Mouse (Mus musculus): Measurements from ENCODE around the gene Lrriq4. TPM values are rescaled to one million over a fixed set of nuclear protein-coding genes. Genes with fewer than 3 reads are reported as not detected.

The Lrriq4 gene
- not detected in 2 replicates for polyA plus RNA-seq (2015; fragmentation: Nextera tagmentation; extraction: Ambion mirVana)

DNA sequence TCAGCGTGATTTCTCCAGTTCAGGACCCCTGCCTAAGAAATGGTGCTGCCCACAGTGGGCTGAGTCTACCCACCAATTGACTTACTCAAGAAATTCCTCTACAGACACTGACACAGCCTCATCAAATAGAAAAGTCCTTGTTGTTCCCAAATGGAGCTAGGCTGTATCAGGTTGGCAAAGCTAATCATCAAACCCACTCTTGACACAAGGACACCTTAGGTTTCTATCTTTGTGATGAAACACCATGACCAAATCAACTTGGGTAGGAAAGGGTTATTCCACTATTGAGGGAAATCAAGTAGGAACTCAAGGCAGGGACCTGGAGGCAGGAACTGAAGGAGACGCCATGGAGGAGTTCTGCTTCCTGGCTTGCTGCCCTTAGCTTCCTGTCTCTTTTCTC, at the start of gene Lrriq4:
Gene Lrriq4, plus strand, starts transcription at position 301 of the 400 bp plus-strand sequence.
- no peak within 1 kb of the TSS for H3K27ac ChIP-seq (ENCODE audit: low read length)
- no peak within 1 kb of the TSS for H3K4me3 ChIP-seq (ENCODE audit: low read length)
- 61% methylated on average over 2 of the region's 2 CpGs for WGBS
- peaks cover 3% of the 10 kb centered on the region; the same call in 1 of the 2 replicates for H3K4me1 ChIP-seq (ENCODE audit: control insufficient read depth, insufficient read depth, low read length)
- H3K27me3 ChIP-seq (ENCODE audit: control insufficient read depth, insufficient read depth, low read length), result peaks cover 4% of the 10 kb centered on the region
- H3K4me2 ChIP-seq (ENCODE audit: low read depth, low read length), result no peak within 1 kb of the TSS
- H3K9ac ChIP-seq (ENCODE audit: low read length), result no peak within 1 kb of the TSS
- no peaks in the 10 kb centered on the region for H3K36me3 ChIP-seq (ENCODE audit: control insufficient read depth, insufficient read depth)
- no peaks in the 10 kb centered on the region for H3K9me3 ChIP-seq (replicated peaks; ENCODE audit: control insufficient read depth, low read length)
- no peak for ATAC-seq (replicated peaks; ENCODE audit: extremely low read depth, insufficient read depth, low FRiP score)

DNA sequence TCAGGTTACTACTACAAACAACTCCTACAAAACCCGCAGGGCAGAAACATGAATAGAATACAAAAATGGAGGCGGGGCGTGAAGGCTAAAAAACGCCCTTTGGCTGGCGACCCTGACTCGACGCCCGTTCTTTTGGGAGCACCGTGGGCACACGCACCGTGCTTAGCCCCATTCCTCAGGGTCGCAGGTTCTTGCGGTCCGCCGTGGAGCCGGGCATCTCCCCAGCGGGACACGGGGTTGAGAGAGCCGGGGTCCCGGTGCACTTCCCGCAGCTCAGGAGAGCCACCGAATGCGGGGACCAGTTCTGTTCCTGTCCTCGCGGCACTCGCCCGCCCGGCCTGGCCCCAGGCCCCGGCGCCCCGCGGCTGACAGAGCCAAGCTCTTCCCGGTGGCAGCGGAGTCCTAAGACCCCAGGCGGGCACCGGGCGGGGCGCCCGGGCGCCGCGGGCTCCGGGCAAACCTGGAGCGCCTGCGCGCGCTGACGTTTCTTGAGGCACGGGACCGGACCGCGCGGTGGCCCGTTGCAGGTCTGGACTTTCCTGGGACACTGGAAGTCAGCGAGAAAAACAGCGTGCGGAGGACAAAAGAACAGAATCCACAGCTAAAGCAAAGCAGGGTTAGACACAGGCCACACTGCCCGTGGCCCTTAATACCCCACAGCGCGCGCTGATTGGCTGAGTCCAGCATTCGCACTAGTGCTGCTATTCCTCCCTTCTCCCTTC, 49.0 kb upstream of the Lrriq4 start:
- WGBS, result under 1% methylated on average over 62 of the region's 62 CpGs
- Histone ChIP-seq H3K27ac (ENCODE audit: low read length) (peak overlapping the region; percentile 48), H3K9ac (ENCODE audit: low read length) (peak overlapping the region; percentile 81), H3K4me2 (ENCODE audit: low read depth, low read length) (peak overlapping the region; percentile 70), H3K4me1 (ENCODE audit: control insufficient read depth, insufficient read depth, low read length) (peaks cover 11% of the 10 kb centered on the region), H3K4me3 (ENCODE audit: low read length) (peak overlapping the region; percentile 87), H3K9me3 (replicated peaks; ENCODE audit: control insufficient read depth, low read length) (no peaks in the 10 kb centered on the region), H3K36me3 (ENCODE audit: control insufficient read depth, insufficient read depth) (no peaks in the 10 kb centered on the region), H3K27me3 (ENCODE audit: control insufficient read depth, insufficient read depth, low read length) (no peaks in the 10 kb centered on the region)
- ATAC-seq (replicated peaks; ENCODE audit: extremely low read depth, insufficient read depth, low FRiP score), result peak; percentile 63

DNA sequence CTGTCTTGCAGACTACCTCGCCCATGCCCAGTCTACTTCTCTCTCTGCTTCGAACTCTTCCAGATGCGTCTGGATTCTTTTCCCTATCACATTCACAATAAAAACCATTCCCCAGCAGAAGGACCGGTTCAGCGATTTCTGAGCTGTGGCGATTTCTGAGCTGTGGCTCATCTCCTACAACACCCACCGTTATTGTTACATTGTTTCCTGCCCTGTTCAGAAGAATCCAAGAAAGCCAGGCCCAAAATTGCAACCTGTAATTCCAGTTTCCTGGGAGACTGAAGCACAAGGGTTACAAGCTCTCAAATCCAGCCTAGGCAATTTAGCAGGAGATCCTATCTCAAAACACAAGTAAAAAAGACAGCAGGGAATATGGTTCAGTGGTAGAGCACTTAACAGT, 47.0 kb upstream of the Lrriq4 start:
- ATAC-seq (replicated peaks; ENCODE audit: extremely low read depth, insufficient read depth, low FRiP score), result no peak
- WGBS, result 82% methylated on average over 7 of the region's 7 CpGs
- no peak overlapping the region for H3K4me3 ChIP-seq (ENCODE audit: low read length)

DNA sequence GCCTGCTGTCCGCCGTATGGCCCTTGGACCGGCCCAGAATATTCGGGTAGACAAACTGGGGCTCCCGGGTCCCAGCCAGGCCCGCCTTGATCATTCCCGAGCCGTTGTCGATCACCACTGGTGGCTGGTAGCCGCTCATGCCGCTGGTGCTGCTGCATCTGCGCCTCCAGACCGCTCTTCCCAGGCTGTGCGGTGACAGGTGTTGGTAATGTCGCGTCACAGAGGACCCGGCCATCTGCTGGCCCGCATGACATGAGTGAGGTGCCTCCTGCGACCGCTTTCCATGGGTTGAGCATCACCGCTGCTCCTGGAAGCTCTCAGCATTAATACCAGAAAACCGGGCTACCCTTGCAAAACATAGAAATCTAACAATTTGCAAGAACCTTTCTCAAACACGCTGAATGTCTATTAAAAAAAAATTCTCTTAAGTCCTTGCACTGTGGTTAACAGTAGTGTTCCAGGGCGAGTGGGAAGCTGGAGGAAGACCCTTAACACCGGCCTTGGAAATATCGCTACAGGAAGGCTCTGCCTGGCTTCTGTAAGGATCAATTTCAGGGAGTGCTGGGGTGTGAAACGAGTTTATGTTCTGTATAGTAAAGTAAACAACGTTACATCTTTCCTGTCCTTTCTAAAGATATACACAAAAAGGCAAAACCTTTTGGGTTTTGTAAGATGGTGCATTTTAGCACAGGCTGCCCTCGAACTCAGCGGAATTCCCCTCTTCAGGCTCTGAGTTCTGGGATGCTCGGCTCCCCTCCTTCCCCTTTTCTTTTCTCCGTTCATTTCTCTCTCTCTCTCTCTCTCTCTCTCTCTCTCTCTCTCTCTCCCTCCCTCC, 44.4 kb upstream of the Lrriq4 start, which contains the start of gene Actrt3:
Gene Actrt3, minus strand, starts transcription at position 229 of the 835 bp plus-strand sequence.
- no peak for ATAC-seq (replicated peaks; ENCODE audit: extremely low read depth, insufficient read depth, low FRiP score)
- Histone ChIP-seq H3K4me2 (ENCODE audit: low read depth, low read length) (peak within 1 kb of the TSS; percentile 88), H3K4me1 (ENCODE audit: control insufficient read depth, insufficient read depth, low read length) (peaks cover 21% of the 10 kb centered on the region), H3K27me3 (ENCODE audit: control insufficient read depth, insufficient read depth, low read length) (no peaks in the 10 kb centered on the region), H3K9ac (ENCODE audit: low read length) (peak within 1 kb of the TSS; percentile 73), H3K36me3 (ENCODE audit: control insufficient read depth, insufficient read depth) (peaks cover 5% of the 10 kb centered on the region), H3K27ac (ENCODE audit: low read length) (peak within 1 kb of the TSS; percentile 71), H3K9me3 (replicated peaks; ENCODE audit: control insufficient read depth, low read length) (no peaks in the 10 kb centered on the region), H3K4me3 (ENCODE audit: low read length) (peak within 1 kb of the TSS; percentile 72)
- WGBS, result 3% methylated on average over 32 of the region's 32 CpGs

More for the DNA sequence above, 47.0 kb upstream of the Lrriq4 start:
- Histone ChIP-seq H3K27me3 (ENCODE audit: control insufficient read depth, insufficient read depth, low read length) (no peaks in the 10 kb centered on the region), H3K9ac (ENCODE audit: low read length) (no peak overlapping the region), H3K4me2 (ENCODE audit: low read depth, low read length) (no peak overlapping the region), H3K4me1 (ENCODE audit: control insufficient read depth, insufficient read depth, low read length) (peaks cover 11% of the 10 kb centered on the region), H3K9me3 (replicated peaks; ENCODE audit: control insufficient read depth, low read length) (no peaks in the 10 kb centered on the region), H3K36me3 (ENCODE audit: control insufficient read depth, insufficient read depth) (no peaks in the 10 kb centered on the region), H3K27ac (ENCODE audit: low read length) (no peak overlapping the region)

DNA sequence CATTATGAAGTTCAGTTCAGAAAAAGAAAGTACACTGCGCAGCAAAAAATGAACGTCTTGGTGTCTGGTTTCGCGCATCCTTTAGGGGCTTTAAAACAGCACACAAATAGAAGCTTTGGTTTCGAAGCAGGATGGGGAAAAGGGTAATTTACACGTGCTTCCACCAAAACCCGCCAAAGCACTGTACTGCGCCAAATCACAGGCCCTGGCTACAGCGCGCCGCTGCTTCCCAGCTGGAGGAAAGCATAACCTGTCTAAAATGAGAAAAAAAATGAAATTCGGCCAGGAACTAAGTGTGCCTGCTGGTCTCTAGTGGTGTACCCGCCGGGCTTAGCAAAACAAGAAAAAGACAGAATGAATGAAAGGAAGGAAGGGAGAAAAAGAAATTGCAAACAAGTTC, 43.6 kb upstream of the Lrriq4 start:
- no peaks in the 10 kb centered on the region for H3K27me3 ChIP-seq (ENCODE audit: control insufficient read depth, insufficient read depth, low read length)
- peak overlapping the region; percentile 72 for H3K4me3 ChIP-seq (ENCODE audit: low read length)
- peaks cover 21% of the 10 kb centered on the region for H3K4me1 ChIP-seq (ENCODE audit: control insufficient read depth, insufficient read depth, low read length)
- peak overlapping the region; percentile 73 for H3K9ac ChIP-seq (ENCODE audit: low read length)
- no peak for ATAC-seq (replicated peaks; ENCODE audit: extremely low read depth, insufficient read depth, low FRiP score)
- WGBS, result under 1% methylated on average over 14 of the region's 14 CpGs
- peak overlapping the region; percentile 88 for H3K4me2 ChIP-seq (ENCODE audit: low read depth, low read length)
- no peaks in the 10 kb centered on the region for H3K9me3 ChIP-seq (replicated peaks; ENCODE audit: control insufficient read depth, low read length)
- H3K36me3 ChIP-seq (ENCODE audit: control insufficient read depth, insufficient read depth), result peaks cover 5% of the 10 kb centered on the region
- peak overlapping the region; percentile 71 for H3K27ac ChIP-seq (ENCODE audit: low read length)

DNA sequence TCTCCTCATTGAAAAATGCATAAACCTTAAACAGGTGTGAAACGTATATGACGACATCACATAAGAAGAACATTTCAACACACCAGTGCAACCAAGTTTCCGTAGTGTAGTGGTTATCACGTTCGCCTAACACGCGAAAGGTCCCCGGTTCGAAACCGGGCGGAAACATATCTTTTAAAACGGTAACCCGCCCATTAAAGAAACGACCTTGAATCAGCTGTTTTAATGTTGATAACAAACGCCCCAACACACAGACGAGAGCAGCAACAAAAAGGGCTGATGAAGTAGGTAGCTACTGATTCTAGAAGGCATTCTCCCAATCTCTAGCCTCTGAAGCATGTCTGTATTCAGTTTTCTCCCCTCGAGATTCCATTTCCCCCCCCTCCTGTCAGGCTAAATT, 43.1 kb upstream of the Lrriq4 start:
- Histone ChIP-seq H3K4me1 (ENCODE audit: control insufficient read depth, insufficient read depth, low read length) (peaks cover 21% of the 10 kb centered on the region), H3K27ac (ENCODE audit: low read length) (peak overlapping the region; percentile 88), H3K27me3 (ENCODE audit: control insufficient read depth, insufficient read depth, low read length) (no peaks in the 10 kb centered on the region), H3K4me3 (ENCODE audit: low read length) (peak overlapping the region; percentile 72), H3K9me3 (replicated peaks; ENCODE audit: control insufficient read depth, low read length) (no peaks in the 10 kb centered on the region), H3K4me2 (ENCODE audit: low read depth, low read length) (peak overlapping the region; percentile 88), H3K36me3 (ENCODE audit: control insufficient read depth, insufficient read depth) (peaks cover 8% of the 10 kb centered on the region), H3K9ac (ENCODE audit: low read length) (peak overlapping the region; percentile 62)
- WGBS, result under 1% methylated on average over 17 of the region's 17 CpGs
- peak; percentile 40 for ATAC-seq (replicated peaks; ENCODE audit: extremely low read depth, insufficient read depth, low FRiP score)

DNA sequence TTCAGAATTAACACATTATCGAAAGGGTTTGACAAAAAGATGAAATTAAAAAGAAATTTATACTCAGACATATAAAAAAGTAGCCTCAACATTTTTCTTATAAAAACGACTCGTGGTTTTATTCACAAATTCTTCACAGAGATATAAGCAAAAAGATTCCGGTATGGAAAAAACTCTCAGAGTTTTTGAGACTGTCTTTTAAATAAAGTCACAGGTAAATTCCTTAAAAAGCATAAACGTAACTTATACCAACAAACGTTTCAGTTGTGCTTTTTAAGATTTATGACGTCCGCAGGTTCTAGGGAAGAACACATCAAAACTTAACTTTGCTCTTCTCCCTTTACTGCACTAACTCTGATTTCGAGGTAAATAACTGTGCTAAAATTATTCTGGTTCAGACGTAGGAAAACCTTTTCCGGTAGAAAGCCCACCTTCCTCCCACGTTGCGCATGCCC, 42.7 kb upstream of the Lrriq4 start:
- ATAC-seq (replicated peaks; ENCODE audit: extremely low read depth, insufficient read depth, low FRiP score), result no peak
- H3K27me3 ChIP-seq (ENCODE audit: control insufficient read depth, insufficient read depth, low read length), result no peaks in the 10 kb centered on the region
- WGBS, result under 1% methylated on average over 13 of the region's 13 CpGs
- H3K4me1 ChIP-seq (ENCODE audit: control insufficient read depth, insufficient read depth, low read length), result peaks cover 21% of the 10 kb centered on the region
- H3K36me3 ChIP-seq (ENCODE audit: control insufficient read depth, insufficient read depth), result peaks cover 11% of the 10 kb centered on the region
- H3K9me3 ChIP-seq (replicated peaks; ENCODE audit: control insufficient read depth, low read length), result no peaks in the 10 kb centered on the region
- peak overlapping the region; percentile 99 for H3K4me3 ChIP-seq (ENCODE audit: low read length)
- H3K9ac ChIP-seq (ENCODE audit: low read length), result peak overlapping the region; percentile 98
- H3K27ac ChIP-seq (ENCODE audit: low read length), result peak overlapping the region; percentile 96
- peak overlapping the region; percentile 88 for H3K4me2 ChIP-seq (ENCODE audit: low read depth, low read length)

DNA sequence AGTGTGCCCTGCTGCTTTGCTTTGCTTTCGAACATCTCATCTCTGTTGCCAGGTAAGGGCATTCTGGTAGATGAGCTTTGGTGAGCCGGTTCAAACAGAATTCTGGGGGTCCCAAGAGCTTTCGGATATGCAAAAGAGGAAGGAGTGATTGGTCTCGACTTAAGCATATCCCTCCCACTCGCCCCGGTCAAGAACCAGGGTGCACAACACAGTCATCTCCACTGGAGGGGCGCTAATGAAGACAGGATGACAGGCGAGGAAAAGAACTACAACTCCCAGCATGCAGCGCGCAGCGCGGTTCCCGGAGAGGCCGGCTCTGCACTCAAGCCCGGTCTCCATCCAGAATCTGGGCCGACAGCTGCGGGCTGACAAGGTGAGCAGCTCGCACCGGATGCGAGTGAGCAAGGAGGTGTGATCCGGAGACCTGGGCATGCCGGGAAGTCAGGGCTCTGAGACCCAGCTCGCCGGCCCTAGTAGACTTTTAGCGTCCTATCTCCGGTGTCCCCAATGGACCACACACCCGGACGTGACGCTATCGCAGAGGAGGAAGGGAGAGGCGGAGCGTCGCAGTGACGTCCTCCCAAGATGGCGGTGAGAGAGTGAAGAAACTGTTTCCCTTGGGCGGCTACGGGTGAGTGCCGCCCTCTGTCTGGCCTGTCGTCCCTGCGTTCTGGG, 42.1 kb upstream of the Lrriq4 start, which contains the start of gene Mynn:
Gene Mynn, plus strand, starts transcription at position 1 of the 675 bp plus-strand sequence.
- Histone ChIP-seq H3K36me3 (ENCODE audit: control insufficient read depth, insufficient read depth) (peaks cover 14% of the 10 kb centered on the region), H3K9ac (ENCODE audit: low read length) (peak within 1 kb of the TSS; percentile 98), H3K27ac (ENCODE audit: low read length) (peak within 1 kb of the TSS; percentile 96), H3K4me2 (ENCODE audit: low read depth, low read length) (peak within 1 kb of the TSS; percentile 88), H3K4me3 (ENCODE audit: low read length) (peak within 1 kb of the TSS; percentile 99), H3K9me3 (replicated peaks; ENCODE audit: control insufficient read depth, low read length) (no peaks in the 10 kb centered on the region), H3K27me3 (ENCODE audit: control insufficient read depth, insufficient read depth, low read length) (no peaks in the 10 kb centered on the region), H3K4me1 (ENCODE audit: control insufficient read depth, insufficient read depth, low read length) (peaks cover 21% of the 10 kb centered on the region)
- ATAC-seq (replicated peaks; ENCODE audit: extremely low read depth, insufficient read depth, low FRiP score), result peak; percentile 92
- under 1% methylated on average over 40 of the region's 40 CpGs for WGBS
